Mouse (Mus musculus) heart, embryonic 10.5 days (tissue): ENCODE measurements around the gene Fbxw2. TPM values are rescaled to one million over a fixed set of nuclear protein-coding genes. Genes with fewer than 3 reads are reported as not detected.
"Not testable (repeated sequence)": the region's sequence is repeated elsewhere in the genome, so short reads cannot be mapped to it uniquely, and the experiment has no call there.

Experiments used
- DNase-seq: peaks from one replicate; pipeline ENCODE4 v3.0.0-alpha.2; 2017; ENCODE audit warnings: low spot score
- H3K27ac ChIP-seq: fragments of 300-500 bp; sonication (generic); 2 replicates; pipeline ENCODE4 v1.5.1; 2016; ENCODE audit warnings: mild to moderate bottlenecking
- H3K27me3 ChIP-seq: fragments of 300-500 bp; sonication (generic); 2 replicates; pipeline ENCODE4 v1.6.1; 2016; ENCODE audit warnings: mild to moderate bottlenecking; ENCODE audit not compliant: poor library complexity, insufficient read depth, severe bottlenecking
- H3K36me3 ChIP-seq: fragments of 300-500 bp; sonication (generic); 2 replicates; pipeline ENCODE4 v1.6.1; 2016; ENCODE audit warnings: mild to moderate bottlenecking, moderate library complexity
- H3K4me1 ChIP-seq: fragments of 300-500 bp; sonication (generic); 2 replicates; pipeline ENCODE4 v1.6.1; 2016; ENCODE audit warnings: mild to moderate bottlenecking
- H3K4me3 ChIP-seq: fragments of 300-500 bp; sonication (generic); 2 replicates; pipeline ENCODE4 v1.5.1; 2016; ENCODE audit warnings: mild to moderate bottlenecking, moderate library complexity
- H3K9me3 ChIP-seq: fragments of 300-500 bp; sonication (generic); 2 replicates; pipeline ENCODE4 v1.6.1; 2016; ENCODE audit warnings: mild to moderate bottlenecking, moderate library complexity
- WGBS: fragments of 180-500 bp; shearing (Covaris S2); methylation state at CpG from one replicate; pipeline ENCODE4 v1.1.7; 2016; 5-methylcytosine and 5-hydroxymethylcytosine counted together
- polyA plus RNA-seq: library from polyadenylated mRNA; unstranded; fragments of >200 nt; fragmentation: Nextera tagmentation; extraction: Ambion mirVana; gene quantifications from 2 replicates; pipeline ENCODE4 v1.2.1, GENCODE M21; 2016

Gene Fbxw2
- polyA plus RNA-seq, 1 experiment from 2014 or later: 74.5 TPM

DNA sequence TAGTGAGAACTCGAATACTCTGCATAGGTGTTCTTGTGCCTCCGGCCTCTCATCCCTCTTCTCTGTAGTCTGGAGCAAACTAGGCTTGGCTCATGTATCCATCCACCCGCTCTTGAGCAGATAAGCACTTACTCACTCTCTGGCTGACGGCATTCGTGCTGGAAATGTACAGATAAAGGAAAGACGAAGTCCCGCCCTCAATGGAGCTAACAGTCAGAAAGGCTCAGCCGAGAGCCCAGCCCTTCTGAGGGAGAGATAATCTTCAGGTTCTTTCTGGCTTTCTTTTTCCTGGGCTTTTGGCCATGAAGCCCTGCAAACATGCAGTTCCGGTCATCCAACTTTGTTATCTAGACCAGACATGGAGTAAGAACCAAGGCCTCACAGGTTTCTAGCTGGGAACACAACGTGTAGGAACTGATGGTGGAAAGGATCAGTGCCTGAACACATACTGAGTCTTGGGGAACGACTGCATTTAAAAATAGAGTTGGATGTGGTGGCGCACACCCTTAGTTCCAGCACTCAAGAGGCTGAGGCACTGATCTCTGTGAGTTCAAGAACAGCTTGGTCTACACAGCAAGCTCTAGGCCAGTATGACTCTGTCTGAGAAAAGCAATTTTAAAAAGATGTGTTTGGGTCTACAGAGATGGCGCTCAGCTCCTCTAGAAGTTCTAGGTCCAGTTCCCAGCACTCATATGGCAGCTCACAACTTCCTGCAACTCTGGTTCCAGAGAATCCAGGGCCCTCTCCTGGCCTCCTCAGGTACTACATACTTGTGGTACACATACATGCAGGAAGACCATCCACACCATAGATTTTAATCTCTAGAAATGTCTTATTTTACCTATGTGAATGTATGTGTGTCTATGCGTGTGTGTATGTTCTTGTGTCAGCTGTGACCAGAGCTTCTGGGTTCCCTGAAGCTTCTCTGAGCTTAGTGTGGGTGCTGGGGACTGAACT lies 42.8 kb downstream of the Fbxw2 start:
- Histone ChIP-seq H3K9me3 (no peaks in the 10 kb centered on the region), H3K4me3 (no peak overlapping the region), H3K27ac (peak overlapping the region; percentile 32), H3K4me1 (peaks cover 7% of the 10 kb centered on the region; the same call in 1 of the 2 replicates), H3K27me3 (no peaks in the 10 kb centered on the region), H3K36me3 (peaks cover 75% of the 10 kb centered on the region)
- WGBS: 50% methylated on average over 14 of the region's 14 CpGs
- DNase-seq: peak; percentile 93

DNA sequence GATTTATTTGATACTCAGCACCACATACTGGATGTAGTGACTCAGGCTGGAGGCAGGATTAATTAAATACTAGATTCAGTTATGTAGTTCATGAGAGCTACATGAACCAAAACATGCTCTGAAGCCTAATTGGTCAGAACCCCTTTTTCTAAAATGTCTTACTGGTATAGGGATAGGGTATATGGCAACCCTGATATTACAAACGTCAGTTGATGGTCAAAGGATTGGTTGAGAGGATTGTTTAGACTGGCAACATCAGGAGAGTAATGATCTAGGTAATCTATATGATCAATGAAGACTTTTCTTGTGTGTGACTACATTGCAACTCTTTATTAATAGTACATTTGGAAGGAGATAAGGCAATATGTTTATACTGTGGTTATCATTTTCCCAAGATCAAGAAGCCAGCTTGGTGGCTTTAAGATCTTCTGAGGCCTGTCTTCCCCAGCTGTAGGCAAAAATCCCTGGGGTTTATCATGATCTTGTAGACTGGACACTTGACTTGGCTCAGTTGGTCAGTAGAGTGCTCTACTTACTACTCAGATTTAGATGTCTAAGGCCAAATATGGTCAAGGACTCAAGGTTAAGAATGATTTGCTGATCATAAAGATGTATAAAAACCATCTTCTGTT lies 48.8 kb downstream of the Fbxw2 start:
- 71% methylated on average over 1 of the region's 1 CpGs for WGBS
- Histone ChIP-seq H3K27me3 (no peaks in the 10 kb centered on the region), H3K4me3 (no peak overlapping the region), H3K27ac (no peak overlapping the region), H3K36me3 (peaks cover 92% of the 10 kb centered on the region), H3K9me3 (no peaks in the 10 kb centered on the region), H3K4me1 (peaks cover 26% of the 10 kb centered on the region)
- no peak for DNase-seq

DNA sequence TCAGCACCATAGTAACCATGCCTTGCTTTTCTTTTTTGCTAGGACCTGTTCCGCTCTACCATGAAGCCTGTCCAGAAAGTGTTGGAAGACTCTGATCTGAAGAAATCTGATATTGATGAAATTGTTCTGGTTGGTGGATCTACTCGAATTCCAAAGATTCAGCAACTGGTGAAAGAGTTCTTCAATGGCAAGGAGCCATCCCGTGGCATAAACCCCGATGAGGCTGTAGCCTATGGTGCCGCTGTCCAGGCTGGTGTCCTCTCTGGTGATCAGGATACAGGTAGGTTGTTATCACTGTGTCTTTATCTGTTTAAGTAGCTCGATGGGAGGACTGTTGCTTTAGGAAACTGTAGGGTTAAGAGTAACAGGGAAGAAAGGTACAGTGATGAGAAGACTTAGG lies 51.6 kb downstream of the Fbxw2 start:
- 83% methylated on average over 6 of the region's 6 CpGs for WGBS

DNA sequence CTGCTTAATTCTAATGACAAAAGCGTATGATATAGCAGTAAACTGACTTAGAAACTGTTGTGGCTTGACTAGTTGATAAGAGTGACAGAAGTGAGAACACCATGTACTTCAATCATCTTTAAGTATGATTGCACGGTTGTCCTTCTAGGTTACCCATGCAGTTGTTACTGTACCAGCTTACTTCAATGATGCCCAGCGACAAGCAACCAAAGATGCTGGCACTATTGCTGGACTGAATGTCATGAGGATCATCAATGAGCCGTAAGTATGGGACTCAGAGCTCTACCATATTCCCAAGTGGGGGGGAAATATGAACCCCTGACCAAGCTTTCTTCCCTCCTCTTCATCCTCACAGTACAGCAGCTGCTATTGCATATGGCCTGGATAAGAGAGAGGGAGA lies 52.4 kb downstream of the Fbxw2 start:
- H3K27ac ChIP-seq: no peak overlapping the region
- peak overlapping the region; percentile 100 for H3K4me3 ChIP-seq
- H3K27me3 ChIP-seq: no peaks in the 10 kb centered on the region
- H3K36me3 ChIP-seq: peaks cover 63% of the 10 kb centered on the region
- peaks cover 32% of the 10 kb centered on the region for H3K4me1 ChIP-seq
- DNase-seq: no peak
- 90% methylated on average over 4 of the region's 4 CpGs for WGBS
- H3K9me3 ChIP-seq: no peaks in the 10 kb centered on the region

More for the DNA sequence above, 51.6 kb downstream of the Fbxw2 start:
- peaks cover 32% of the 10 kb centered on the region for H3K4me1 ChIP-seq
- peak overlapping the region; percentile 100 for H3K4me3 ChIP-seq
- H3K36me3 ChIP-seq: peaks cover 71% of the 10 kb centered on the region
- no peak overlapping the region for H3K27ac ChIP-seq
- no peaks in the 10 kb centered on the region for H3K27me3 ChIP-seq
- H3K9me3 ChIP-seq: no peaks in the 10 kb centered on the region
- DNase-seq: no peak

DNA sequence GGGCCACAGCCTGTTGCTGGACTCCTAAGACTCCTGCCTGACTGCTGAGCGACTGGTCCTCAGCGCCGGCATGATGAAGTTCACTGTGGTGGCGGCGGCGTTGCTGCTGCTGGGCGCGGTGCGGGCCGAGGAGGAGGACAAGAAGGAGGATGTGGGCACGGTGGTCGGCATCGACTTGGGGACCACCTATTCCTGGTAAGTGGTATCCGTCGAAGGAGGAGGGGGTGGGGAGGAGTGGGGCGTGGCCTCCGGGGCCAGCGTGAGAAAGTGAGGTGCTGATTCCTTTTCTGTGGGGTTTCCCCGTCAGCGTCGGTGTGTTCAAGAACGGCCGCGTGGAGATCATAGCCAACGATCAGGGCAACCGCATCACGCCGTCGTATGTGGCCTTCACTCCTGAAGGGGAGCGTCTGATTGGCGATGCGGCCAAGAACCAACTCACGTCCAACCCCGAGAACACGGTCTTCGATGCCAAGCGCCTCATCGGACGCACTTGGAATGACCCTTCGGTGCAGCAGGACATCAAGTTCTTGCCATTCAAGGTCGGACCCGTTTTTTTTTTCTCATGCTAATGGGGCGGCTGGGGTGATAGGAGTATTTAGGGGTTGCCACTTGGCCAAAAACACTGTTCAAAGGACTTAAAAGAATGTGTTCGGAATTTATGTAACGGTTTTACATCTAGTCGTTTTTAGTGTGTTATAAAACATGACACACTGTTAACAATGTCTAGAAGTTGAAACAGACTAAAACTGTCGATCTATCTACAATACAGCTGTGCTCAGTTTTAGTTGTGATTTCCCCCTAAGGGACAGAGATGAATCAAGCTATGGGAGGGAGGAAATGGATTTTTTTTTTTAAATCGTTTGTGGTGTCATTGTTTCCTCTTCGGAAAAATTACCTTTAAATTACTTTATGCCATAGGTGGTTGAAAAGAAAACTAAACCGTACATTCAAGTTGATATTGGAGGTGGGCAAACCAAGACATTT lies 53.6 kb downstream of the Fbxw2 start:
- DNase-seq: no peak
- peak overlapping the region; percentile 99 for H3K27ac ChIP-seq
- peaks cover 32% of the 10 kb centered on the region for H3K4me1 ChIP-seq
- H3K4me3 ChIP-seq: peak overlapping the region; percentile 100
- H3K27me3 ChIP-seq: no peaks in the 10 kb centered on the region
- 4% methylated on average over 50 of the region's 50 CpGs for WGBS
- H3K9me3 ChIP-seq: no peaks in the 10 kb centered on the region
- peaks cover 52% of the 10 kb centered on the region for H3K36me3 ChIP-seq

DNA sequence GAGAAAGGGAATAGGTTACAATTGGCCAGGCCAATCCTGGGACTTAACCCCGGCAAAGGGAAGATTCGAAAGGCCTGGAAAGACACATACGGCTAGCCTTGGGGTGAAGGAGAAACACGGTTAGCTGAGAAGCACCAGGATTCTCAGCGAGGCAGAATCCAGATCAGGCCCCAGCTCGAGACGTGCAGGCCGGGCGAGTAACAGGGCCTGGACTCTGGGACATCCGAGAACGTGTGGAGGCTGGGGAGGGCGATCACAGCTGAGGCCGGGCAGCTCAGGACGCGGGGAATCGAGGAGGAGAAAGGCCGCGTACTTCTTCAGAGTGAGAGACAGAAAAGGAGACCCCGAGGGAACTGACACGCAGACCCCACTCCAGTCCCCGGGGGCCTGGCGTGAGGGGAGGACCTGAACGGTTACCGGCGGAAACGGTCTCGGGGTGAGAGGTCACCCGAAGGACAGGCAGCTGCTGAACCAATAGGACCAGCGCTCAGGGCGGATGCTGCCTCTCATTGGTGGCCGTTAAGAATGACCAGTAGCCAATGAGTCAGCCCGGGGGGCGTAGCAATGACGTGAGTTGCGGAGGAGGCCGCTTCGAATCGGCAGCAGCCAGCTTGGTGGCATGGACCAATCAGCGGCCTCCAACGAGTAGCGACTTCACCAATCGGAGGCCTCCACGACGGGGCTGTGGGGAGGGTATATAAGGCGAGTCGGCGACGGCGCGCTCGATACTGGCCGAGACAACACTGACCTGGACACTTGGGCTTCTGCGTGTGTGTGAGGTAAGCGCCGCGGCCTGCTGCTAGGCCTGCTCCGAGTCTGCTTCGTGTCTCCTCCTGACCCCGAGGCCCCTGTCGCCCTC lies 54.5 kb downstream of the Fbxw2 start, which contains the start of gene Hspa5:
TSS of gene Hspa5 (plus strand) at position 603 of the 859 bp plus-strand sequence.
- Histone ChIP-seq H3K27me3 (no peaks in the 10 kb centered on the region), H3K27ac (peak within 1 kb of the TSS; percentile 99), H3K9me3 (no peaks in the 10 kb centered on the region), H3K4me1 (peaks cover 32% of the 10 kb centered on the region), H3K36me3 (peaks cover 43% of the 10 kb centered on the region), H3K4me3 (peak within 1 kb of the TSS; percentile 100)
- DNase-seq: peak; percentile 100
- under 1% methylated on average over 60 of the region's 60 CpGs for WGBS

DNA sequence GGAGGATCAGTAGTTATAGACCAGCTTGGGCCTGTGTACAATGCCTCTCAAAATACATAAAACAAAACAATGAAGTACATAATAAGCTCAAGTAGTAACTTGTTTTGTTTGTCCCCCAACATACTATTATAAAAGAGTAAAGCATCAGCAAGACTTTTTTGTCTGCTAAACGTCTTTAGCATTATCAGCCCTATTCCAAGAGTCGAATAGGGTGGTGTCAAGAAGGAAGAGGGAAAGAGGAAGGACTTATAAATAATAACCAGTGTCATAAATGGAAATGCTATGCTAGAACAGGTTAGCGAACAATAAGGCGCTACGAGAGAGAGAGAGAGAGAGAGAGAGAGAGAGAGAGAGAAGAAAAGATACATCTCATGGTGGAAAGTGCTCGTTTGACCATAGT lies 55.2 kb downstream of the Fbxw2 start:
- Histone ChIP-seq H3K27ac (peak overlapping the region; percentile 96), H3K27me3 (no peaks in the 10 kb centered on the region), H3K9me3 (no peaks in the 10 kb centered on the region), H3K4me1 (peaks cover 32% of the 10 kb centered on the region), H3K4me3 (peak overlapping the region; percentile 100), H3K36me3 (peaks cover 37% of the 10 kb centered on the region)
- DNase-seq: no peak
- 3% methylated on average over 6 of the region's 6 CpGs for WGBS

DNA sequence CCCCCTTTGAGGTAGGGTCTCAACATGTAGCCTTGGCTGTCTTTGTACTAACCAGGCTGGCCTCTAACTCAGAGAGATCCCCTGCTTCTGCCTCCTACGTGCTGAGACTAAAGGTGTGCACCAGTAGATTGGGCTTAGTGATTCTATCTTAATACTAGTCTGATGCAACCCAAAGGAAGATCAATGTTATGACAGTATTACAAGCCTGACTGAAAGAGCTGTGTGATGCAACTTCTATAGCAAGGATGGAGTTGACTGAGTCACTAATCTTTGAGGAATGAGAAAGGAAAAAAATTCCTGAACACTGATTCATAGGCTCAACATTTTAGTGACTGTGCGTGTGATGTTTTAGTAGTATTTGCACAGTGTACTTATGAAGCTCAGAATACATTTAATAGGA lies 56.1 kb downstream of the Fbxw2 start:
- WGBS: 95% methylated on average over 2 of the region's 2 CpGs
- H3K27ac ChIP-seq: no peak overlapping the region
- no peak for DNase-seq
- peak overlapping the region; percentile 100 for H3K4me3 ChIP-seq
- peaks cover 28% of the 10 kb centered on the region for H3K36me3 ChIP-seq
- no peaks in the 10 kb centered on the region for H3K27me3 ChIP-seq
- H3K9me3 ChIP-seq: no peaks in the 10 kb centered on the region
- peaks cover 23% of the 10 kb centered on the region for H3K4me1 ChIP-seq

DNA sequence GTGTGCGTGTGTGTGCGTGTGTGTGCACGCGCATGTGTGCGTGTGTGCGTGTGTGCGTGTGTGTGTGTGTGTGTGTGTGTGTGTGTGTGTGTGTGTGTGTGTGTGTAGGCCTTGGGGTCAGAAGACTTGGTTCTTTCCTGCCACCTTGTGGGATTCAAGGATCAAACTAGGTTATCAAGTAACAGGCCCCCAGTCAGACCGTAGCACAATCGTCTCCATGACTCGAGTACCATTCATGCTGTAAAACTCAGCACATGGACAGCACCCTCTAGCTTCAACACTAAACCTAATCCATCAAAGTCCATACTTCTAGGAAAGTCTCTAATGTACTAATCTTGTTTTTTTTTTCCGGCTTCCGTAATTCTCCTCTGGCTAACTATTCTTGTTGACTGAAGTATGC lies 61.3 kb downstream of the Fbxw2 start:
- 92% methylated on average over 5 of the region's 12 CpGs for WGBS
- H3K4me3 ChIP-seq: no peak overlapping the region
- H3K4me1 ChIP-seq: no peaks in the 10 kb centered on the region
- no peaks in the 10 kb centered on the region for H3K36me3 ChIP-seq
- H3K27ac ChIP-seq: no peak overlapping the region
- H3K9me3 ChIP-seq: no peaks in the 10 kb centered on the region
- no peaks in the 10 kb centered on the region for H3K27me3 ChIP-seq
- no peak for DNase-seq

DNA sequence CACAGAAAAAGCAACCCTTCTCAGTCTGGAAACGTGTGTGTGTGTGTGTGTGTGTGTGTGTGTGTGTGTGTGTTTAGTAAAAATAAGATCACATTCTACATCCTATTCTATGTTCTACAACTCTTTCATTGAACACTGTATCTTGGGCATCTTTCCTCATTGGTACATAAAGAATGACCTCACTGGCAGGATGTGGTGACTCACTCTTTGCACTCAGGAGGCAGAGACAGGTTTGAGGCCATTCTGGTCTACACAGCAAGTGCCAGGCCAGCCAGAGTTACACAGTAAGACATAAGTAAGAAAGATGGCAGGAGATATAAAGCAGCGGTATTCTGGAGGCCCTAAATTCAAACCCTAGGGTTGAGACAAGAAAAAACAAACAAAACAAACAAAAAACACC lies 63.2 kb downstream of the Fbxw2 start:
- Histone ChIP-seq H3K27me3 (no peaks in the 10 kb centered on the region), H3K4me1 (no peaks in the 10 kb centered on the region), H3K27ac (no peak overlapping the region), H3K4me3 (no peak overlapping the region), H3K9me3 (no peaks in the 10 kb centered on the region), H3K36me3 (no peaks in the 10 kb centered on the region)
- 73% methylated on average over 2 of the region's 2 CpGs for whole genome bisulfite sequencing
- DNase-seq: no peak

DNA sequence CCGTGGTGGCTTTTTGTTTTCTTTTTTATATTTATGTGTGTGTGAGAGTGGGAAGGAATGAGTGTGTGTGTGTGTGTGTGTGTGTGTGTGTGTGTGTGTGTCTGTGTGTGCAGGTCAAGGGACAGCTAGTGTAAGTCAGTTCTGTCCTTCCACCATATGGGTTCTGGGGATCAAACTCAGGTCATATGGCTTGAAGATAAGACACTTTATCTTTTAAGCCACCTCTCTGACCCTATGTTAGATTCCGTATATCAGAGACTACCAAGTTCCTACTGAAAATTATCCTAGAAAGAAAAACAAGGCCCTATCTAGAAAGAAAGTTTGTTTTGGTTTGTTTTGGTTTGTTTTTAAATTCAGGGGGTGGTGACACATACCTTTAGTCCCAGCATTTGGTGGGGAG lies 63.9 kb downstream of the Fbxw2 start:
- Histone ChIP-seq H3K4me3 (no peak overlapping the region), H3K9me3 (no peaks in the 10 kb centered on the region), H3K36me3 (no peaks in the 10 kb centered on the region), H3K27me3 (no peaks in the 10 kb centered on the region), H3K27ac (no peak overlapping the region), H3K4me1 (no peaks in the 10 kb centered on the region)
- no peak for DNase-seq
- WGBS: 61% methylated on average over 2 of the region's 2 CpGs

DNA sequence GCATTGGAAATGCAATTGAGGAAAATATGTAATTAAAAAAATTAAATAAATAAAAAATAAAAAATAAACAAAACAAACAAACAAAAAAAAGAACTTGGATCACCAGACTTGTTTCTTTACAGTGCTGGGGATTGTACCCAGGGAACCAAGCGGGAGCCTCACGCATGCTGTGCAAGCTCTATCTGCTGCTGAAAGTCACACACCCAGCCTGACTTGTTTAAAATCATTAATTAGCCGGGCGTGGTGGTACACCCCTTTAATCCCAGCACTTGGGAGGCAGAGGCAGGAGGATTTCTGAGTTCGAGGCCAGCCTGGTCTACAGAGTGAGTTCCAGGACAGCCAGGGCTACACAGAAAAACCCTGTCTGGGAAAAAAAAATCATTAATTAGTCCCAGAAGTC lies 64.8 kb downstream of the Fbxw2 start:
- not testable (repeated sequence) for H3K27me3 ChIP-seq, H3K36me3 ChIP-seq, H3K4me3 ChIP-seq, H3K27ac ChIP-seq, DNase-seq, H3K9me3 ChIP-seq, H3K4me1 ChIP-seq
- WGBS: 79% methylated on average over 5 of the region's 5 CpGs
